Mouse (Mus musculus): Measurements from ENCODE around the gene Adm.

GRCm38 (mm10) chr7:110614133-110615063, 13.1 kb upstream of the Adm start, which contains the start of gene Sbf2:
- TF ChIP-seq CTCF (IDR thresholded peaks at IDR 0.05; ENCODE audit: borderline replicate concordance, insufficient read depth, low read length) (no peak), POLR2A (IDR thresholded peaks at IDR 0.05; ENCODE audit: low read depth, low read length) (peak; percentile 70)
